Mouse (Mus musculus) erythroid progenitor cell, adult 5-6 weeks (primary cell): ENCODE measurements around the gene F2rl1. TPM values are rescaled to one million over a fixed set of nuclear protein-coding genes. Genes with fewer than 3 reads are reported as not detected.
"Not testable (repeated sequence)": the region's sequence is repeated elsewhere in the genome, so short reads cannot be mapped to it uniquely, and the experiment has no call there.

Source experiments
- ATAC-seq: replicated peaks from 2 replicates; pipeline ENCODE4 v1.8.0; 2016; ENCODE audit warnings: moderate number of reproducible peaks, mild to moderate bottlenecking, moderate TSS enrichment, inconsistent platforms; ENCODE audit not compliant: poor library complexity, low FRiP score, severe bottlenecking
- total RNA-seq, 2 experiments: library from RNA; stranded (forward) in 1 of 2; stranded (reverse) in 1 of 2; fragments of 150-400 nt in 1 of 2; fragments of 186-747, 209-891 nt in 1 of 2; gene quantifications; 2 replicates each; pipeline versions ENCODE4 v1.2.3 to v1.2.4; 2015 to 2017; ENCODE audit warnings: low replicate concordance in 2 of 2

F2rl1 gene
- total RNA-seq, 2 experiments from 2014 or later = 1.7 TPM; not detected in 1

DNA sequence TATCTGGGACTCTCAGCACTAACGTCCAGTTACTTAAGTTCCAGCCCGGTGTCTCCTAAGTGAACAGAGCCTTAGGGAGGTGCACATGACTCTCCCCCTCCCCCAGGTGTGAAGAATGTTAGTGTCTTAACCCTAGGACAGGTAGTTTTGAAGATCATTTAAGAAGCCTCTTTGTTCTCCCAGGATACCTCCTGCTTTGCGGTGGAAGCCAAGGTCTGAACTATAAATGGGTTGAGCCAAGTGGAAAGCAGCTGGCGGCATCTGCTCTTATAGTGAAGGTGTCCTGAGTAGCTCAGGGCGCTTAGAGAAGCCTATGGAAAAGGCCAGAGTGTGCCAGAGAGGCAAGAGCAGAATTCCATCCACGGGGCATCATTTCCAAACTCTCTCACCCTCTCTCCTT is 10.0 kb upstream of the F2rl1 start:
- ATAC-seq = no peak

DNA sequence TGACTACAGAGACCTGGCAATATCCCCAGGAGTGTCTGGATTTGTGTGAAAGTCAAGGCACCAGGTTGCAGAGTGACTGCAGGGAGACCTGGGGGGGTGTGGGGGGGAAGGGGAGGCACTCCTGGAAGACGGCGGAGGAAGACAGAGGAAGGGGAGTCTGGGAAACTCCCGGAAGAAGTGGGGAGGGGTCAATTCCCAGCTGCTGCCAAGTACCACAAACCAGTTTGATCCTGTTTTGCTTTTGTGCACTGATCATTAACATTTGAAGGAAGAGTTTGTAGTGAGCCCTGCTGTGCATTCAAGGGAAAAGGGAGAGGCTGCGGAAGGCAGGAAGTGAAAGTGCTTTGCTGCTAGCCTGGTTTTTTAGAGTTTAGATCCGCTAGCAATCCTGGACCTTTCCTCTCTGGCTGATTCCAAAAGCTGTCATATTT is 9.1 kb upstream of the F2rl1 start:
- no peak for ATAC-seq

DNA sequence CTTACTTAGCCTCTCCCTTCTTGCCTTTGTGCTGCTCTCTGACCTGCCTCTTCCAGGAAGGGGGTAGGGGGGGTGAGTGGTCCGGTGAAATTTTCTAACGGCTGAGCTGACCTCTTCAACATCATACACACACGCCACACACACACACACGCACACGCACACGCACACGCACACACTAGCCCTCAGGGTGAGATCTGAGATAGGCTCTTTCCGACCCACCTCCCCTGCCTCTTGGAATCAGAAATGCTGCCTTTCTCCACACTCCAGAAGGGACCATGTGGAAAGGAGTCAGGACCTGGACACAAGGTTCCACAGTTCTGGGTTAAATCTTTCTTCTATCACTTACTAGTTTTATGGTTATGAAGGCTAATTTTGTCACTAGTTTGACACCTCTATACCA is 8.6 kb upstream of the F2rl1 start:
- ATAC-seq = no peak

DNA sequence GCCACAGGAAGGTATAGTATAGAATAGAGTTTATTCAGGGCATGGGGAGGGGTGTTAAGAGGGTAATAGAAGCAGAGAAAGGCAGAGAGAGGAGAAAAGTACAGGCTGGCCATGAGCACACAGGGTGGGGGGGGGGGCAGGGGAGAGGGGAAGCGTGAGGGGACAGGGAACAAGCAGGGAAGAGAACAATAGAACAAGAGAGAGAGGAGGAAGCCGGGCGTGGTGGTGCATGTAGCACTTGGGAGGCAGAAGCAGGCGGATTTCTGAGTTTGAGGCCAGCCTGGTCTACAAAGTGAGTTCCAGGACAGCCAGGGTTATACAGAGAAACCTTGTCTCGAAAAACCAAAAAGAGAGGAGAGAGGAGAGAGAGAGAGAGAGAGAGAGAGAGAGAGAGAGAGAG is 8.1 kb upstream of the F2rl1 start:
- not testable (repeated sequence) for ATAC-seq

DNA sequence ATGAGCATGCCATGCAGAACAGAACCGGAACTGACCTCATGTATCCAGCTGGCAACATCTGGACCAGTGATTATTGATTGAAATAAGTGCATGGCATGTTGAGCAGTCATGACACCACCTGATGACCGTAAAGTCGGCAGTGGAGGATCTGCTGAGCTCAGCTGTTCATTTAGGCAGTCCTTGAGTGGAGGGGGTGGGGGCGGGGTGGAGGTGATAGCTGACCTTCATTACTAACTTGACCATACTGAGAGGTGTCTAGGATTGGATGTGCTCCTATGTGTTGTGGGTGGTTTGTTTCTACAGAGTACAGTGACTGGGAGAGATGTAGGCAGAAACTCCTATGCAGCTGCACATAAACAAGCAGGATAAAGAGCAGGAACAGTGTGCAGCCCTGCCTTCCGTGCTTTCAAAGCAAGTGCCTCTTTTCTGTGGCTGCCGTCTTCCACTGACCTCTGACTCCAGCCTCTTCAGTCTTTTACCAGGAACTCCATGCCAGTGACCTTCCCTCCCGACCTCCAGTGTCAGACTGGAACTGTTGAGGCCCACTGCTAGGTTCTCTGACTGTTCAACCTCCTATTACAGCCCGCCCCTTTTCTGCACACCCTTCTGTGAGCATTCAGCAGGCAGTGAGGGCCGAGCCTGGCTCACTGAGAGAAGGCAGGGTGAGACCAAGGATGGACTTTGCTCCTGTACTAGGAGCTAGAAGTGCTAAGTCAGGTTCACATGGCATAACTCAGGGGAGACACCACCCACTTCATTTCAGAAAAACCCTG is 6.4 kb upstream of the F2rl1 start:
- no peak for ATAC-seq

DNA sequence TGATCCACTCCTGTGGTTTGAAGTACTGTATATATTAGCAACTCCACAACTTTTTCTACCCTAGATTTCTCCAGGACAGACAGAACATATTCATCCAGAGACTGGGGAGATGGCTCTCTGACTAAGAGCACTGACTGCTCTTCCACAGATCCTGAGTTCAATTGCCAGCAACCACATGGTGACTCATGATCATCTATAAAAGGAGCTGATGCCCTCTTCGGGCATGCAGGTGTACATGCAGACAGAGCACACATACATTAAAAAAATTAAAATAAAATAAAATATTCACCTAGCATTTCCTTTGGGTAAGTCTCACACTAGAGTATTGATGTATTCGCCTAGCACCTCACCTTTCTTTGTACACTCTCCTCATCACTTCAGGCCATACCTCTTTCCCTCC is 4.2 kb upstream of the F2rl1 start:
- ATAC-seq = no peak

DNA sequence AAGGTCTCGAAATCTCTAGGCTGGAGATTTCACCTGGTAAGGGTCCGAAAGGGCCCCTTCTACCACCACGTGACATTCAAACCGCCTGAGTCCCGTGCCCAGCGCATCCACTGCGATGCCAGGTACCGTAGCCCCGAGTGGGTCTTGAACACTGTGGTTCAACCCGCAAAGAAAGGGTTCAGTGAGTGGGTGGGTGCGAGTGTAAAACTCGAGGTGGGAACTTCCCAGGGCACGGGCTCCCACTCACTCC is 678 bp downstream of the F2rl1 start:
- no peak for ATAC-seq

DNA sequence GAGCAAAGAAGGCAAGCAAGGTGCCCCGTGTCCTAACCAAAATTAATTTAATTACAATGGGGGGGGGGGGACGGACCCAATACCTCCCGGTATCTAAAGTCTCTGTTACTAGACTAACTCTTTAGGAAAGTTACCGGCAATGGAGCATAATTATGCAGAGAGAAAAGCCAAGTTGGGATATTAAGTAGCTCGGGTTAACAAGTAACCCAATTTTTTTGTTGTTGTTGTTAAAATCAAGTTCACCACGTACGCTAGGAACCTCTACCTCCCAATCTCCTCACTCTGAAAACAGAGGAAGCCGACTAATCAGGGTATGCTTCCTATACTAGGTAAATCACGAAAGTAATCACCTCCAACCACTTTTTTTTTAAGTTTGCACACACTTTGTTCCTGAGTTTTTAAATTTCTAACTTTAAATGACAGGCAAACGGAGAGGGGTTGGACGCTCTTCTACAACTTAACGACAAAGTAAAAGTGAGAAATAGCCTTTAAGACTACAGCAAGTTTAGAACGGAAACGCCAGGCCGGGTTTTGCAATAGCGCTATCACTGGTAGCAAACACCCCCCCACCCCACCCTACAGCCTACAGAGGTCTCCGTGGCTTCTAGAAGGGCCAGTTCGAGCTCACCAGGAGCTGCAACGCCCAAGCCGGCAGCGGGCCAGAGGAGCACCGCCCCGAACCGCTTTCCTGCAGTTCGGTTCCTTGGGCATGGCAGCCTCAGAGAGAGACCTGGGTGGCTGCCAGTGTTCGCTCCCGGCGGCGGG is 1.2 kb downstream of the F2rl1 start:
- ATAC-seq = no peak

DNA sequence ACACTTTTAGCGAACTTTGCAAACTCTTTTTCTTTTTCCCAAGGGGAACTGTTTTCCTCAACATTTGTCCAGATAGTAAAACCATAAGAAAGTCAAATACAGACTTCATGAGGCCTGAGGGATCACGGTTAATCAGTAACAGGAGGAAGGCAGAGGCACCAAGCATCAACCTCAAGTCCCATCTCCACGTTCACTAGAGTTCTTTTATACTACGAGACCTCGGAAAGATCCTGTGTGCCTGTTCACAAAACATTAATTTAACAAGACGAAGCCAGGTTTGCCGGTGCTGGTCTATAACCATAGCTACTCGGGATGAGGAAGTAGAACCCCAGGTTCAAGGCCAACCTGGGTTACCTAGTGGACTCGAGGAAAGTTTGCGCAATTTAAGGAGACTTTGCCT is 2.9 kb downstream of the F2rl1 start:
- no peak for ATAC-seq

DNA sequence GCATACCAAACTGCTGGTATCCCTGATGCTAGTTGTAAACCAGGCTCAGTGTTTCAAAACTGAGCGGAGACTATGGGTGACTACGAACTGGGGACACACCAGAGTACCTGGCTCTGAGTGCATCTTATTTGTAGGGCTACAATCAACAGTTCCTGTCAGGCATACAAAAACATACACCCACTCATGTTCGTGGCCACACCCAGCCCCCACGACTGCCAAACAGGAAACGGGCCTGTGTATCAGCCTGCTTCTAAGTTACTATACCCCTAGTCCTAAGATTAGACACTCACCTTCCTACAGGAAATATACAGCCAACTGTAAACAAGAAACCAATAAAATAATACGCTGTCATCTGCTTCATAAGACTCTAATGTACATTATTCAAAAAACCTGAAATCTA is 4.0 kb downstream of the F2rl1 start:
- ATAC-seq = no peak

DNA sequence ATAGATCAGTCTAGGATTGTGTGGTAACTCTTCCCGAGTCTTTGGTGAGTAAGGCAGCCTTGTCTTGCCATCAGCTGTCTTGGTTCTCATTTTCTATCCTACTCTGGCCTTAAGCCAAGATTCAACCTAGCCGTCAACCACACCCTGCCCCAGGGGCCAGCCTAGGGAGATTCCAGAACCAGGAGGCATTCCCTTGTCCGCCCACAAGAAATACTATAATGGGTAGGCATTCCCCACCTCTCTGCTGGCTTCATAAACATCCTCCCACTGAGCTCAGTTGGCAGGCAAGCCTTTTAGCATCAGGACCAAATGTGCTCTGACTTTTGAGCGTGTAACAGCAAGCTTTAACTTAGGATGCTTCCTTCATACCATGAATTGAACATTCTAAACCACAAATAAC is 10.3 kb downstream of the F2rl1 start:
- no peak for ATAC-seq

DNA sequence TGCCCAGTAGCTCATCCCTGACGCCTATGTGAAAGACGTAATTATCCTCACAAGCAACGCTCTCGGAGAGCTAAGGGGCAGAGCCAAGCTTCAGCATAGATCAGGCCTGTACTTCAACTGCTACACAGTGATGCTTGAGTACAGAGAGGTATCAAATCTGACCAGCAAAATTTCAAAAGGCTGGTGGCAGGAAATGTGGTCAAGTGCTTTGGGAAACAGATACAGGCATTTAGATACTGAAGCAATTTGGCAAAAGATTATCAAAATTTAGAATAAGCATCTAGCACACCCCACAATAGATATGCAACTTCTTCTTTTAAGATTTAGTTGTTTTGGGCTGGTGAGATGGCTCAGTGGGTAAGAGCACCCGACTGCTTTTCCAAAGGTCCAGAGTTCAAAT is 15.0 kb downstream of the F2rl1 start:
- no peak for ATAC-seq

DNA sequence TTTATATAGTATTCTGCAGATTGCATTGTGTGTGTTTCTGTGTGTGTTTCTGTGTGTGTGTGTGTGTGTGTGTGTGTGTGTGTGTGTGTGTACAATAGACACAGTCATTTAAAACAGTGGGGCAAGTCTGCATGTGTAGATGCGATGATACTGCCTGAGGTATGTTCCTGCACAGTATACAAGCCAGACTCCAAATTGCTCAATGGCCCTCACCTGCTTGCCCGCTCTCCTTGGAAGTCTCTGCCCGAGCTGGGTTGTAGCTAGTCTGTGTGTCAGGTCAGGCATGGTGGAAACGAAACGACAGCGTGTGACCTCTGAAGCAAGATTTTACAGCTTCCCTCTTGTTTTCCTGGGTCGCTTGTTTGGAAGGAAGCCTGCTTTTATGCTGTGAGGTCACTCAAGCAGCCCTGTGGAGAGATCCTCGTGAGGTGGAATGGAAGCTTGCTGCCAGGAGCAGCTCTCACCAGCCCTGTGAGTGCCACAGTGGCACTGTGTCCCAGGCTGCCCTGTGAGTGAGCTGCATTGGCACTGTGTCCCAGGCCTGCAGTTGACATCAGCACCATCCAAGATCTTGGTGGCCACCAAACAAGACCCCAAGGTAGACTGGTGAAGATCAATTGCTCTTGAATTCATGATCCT is 21.6 kb downstream of the F2rl1 start:
- ATAC-seq = no peak

DNA sequence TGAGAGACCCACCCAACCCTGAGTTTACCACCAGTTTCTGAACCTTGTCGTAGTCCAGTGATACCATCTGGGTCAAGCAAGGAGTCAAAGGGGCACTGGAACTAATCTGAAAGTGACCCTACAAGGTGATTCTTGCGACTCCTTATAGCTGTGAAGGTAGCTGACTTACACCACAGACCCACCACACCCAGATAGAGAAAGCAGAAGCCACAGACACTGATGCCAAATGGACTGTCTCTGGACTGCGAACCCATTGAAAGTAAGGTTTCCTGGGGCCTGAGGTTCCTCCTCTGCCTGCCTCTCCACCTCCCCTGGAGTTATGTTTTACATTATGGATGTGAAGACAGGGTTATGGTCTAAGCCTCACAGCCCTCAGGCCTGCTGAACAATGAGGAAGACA is 28.4 kb downstream of the F2rl1 start:
- no peak for ATAC-seq

DNA sequence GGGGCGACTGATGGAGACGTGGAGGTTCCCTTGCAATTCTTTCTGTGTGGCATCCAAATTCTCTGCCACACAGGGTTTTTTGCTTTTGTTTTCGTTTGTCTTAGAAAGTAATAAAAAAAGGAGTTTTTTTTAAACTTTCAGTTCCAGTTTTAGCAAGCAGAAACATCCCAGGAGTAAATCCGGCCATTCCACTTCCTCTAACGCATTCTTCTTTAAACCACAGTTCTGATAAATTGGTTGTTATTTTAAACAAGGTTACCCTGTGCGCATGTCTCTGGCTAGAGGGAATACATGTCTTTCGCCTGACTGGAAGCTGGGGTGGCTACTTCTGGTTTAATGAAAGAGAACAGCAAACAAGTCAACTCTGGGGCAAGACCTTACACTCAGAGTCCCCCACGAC is 30.2 kb downstream of the F2rl1 start:
- ATAC-seq = no peak

DNA sequence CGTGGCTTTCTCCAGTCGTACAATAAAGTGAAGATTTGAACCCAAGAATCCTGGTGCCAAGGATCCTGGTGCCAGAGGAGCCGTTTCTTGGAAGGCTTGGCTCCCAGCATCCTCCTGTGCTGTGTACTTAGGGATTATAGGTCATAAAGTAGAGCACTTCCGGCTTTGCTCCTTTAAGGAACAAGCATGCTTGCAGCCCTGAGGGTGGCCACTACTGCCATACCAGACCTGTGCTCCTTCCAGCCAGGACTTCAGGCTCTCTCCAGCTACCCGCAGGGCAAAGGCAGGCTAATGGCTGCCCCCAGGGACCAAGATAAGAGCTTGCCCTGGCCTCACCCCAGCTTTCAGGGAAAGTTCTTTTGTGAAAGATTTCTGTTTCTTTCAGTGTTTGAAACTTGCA is 31.7 kb downstream of the F2rl1 start:
- no peak for ATAC-seq

DNA sequence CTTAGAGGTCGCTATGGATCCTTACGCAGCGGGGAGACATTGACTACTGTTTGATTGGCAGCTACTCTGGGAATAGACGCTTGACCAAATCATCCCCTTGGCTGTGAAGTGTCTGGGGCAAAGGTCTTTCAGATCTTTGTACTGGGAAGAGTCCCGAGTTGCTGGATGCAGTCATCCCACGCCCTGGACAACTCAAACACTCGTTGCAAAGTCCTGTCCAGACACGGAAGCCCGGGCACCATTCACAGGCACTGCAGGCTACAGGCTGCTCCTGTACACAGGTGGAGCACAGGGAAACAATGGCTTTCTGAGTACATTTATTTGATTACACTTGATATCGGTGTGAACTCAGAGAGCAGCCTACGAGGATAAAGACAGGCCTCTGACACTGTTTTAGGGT is 33.7 kb downstream of the F2rl1 start:
- no peak for ATAC-seq

DNA sequence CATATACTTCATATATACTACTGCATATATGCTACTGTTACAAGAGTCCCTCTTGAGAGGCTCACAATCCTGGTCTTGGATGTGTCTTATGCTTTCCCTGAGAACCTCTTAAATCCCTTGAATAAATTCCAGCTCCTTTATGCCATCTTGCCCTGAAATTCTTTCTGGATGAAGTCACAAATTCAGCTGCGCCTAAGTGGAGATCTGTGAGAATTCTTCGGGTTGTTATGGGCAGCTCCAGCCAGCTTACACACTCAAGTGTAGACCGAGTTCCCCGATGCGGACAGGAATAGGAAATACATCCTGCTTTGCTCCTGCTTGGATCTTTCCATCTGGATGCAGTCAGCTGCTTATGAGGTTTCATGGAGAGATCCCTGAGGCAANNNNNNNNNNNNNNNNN is 40.4 kb downstream of the F2rl1 start:
- no peak for ATAC-seq

DNA sequence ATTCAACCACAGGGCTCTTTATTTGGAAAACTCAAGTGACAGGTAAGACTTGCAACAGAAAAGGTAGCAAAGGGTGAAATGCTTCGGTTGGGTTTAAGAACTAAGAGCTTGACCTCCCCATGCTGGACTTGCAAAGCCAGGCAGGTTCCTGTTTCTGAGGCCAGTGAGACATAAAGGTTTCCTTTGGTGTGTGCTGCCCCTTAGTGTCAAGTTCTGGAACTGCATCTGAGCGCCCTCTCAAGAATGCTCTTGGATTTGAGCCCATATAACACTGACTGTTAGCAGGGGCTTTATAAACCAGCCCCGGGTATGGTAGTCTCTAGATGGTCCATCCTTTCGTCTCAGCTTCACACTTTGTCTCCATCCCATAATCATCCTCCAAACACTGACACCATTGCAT is 43.6 kb downstream of the F2rl1 start:
- ATAC-seq = peak; percentile 63; the same call in 1 of the 2 replicates

DNA sequence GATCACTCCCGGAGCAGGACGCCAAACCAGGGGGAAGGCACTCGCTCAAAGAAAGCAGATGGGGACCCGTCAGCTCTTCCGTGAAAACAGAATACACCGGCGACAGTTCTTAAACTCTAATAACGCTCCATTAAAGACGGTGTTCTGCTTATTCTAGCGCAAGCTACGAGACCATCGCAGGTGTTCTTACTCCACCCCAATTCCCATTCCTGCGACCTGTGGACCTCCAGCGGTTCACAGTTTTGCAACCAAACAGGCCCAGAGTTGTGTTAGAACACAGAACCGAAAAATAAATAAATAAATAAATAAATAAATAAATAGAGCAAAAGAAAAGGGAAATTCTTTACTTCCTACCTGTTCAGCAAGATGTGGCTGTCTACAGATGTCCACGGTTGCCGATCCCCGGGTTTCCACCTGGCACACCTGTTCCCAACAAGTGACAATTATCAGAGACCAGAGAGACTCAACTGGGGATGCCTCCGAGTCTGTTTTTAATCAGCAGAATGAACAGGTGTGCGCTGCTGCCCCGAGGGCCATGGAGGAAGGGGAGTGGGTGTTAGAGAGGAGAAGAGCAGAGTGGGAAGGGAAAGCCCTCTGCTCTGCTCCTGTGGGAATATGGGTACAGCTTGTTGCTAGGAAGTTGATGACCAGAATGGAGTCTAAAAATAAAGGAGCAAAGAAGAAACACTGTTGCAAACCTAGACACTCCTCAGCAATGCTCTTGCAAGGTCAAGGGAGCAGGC is 46.2 kb downstream of the F2rl1 start, which contains the start of gene S100z:
Gene S100z (minus strand): TSS at position 51 of the 743 bp plus-strand sequence.
- ATAC-seq = no peak

DNA sequence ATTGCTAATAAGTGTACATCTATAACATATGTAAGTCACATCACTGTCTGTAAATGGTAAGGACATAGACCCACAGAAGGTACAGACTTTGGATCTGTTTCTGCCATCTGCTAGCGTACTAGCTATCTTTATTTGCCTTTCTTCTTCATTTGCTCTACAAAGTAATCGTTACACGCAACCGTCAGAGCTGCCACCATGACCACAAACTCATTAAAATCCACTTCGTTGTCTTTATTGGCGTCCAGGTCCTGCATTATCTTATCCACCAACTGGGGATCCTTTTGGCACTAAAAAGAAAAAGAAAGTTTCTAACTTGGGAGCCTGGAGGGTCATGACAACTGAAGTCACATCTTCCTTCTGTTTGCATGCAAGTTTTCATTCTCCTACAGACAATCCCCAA is 47.9 kb downstream of the F2rl1 start:
- no peak for ATAC-seq
